Mouse (Mus musculus) hindbrain, embryonic 13.5 days (tissue): ENCODE measurements around the gene Ndufs1. TPM values are rescaled to one million over a fixed set of nuclear protein-coding genes. Genes with fewer than 3 reads are reported as not detected.
A peak's percentile ranks its signal among the peaks of the same experiment; 100 is the strongest.
"Not testable (repeated sequence)": the region's sequence is repeated elsewhere in the genome, so short reads cannot be mapped to it uniquely, and the experiment has no call there.

ENCODE experiments used
- ATAC-seq: fragments of 200-750 bp; cut with Nextera tagmentation; 2 replicates; pipeline ENCODE4 v1.8.0; 2017; ENCODE audit warnings: moderate TSS enrichment; ENCODE audit not compliant: low FRiP score
- H3K27ac ChIP-seq: fragments of 300-500 bp; sonication (generic); 2 replicates; pipeline ENCODE4 v1.5.1; 2015; ENCODE audit warnings: inconsistent platforms, mild to moderate bottlenecking, moderate library complexity
- H3K27me3 ChIP-seq: fragments of 300-500 bp; sonication (generic); 2 replicates; pipeline ENCODE4 v1.6.1; 2015; ENCODE audit warnings: mild to moderate bottlenecking, inconsistent platforms
- H3K36me3 ChIP-seq: fragments of 300-500 bp; sonication (generic); 2 replicates; pipeline ENCODE4 v1.6.1; 2015; ENCODE audit warnings: mild to moderate bottlenecking, inconsistent platforms
- H3K4me1 ChIP-seq: fragments of 300-500 bp; sonication (generic); replicated peaks from 2 replicates; pipeline ENCODE4 v1.6.1; 2015; ENCODE audit warnings: inconsistent platforms
- H3K4me2 ChIP-seq: fragments of 300-500 bp; sonication (generic); 2 replicates; pipeline ENCODE4 v1.6.1; 2015; ENCODE audit warnings: inconsistent platforms, mild to moderate bottlenecking, moderate library complexity
- H3K4me3 ChIP-seq: fragments of 300-500 bp; sonication (generic); 2 replicates; pipeline ENCODE4 v1.5.1; 2015; ENCODE audit warnings: mild to moderate bottlenecking, inconsistent platforms
- H3K9ac ChIP-seq: fragments of 300-500 bp; sonication (generic); 2 replicates; pipeline ENCODE4 v1.6.1; 2015; ENCODE audit warnings: mild to moderate bottlenecking, inconsistent platforms
- H3K9me3 ChIP-seq: fragments of 300-500 bp; sonication (generic); 2 replicates; pipeline ENCODE4 v1.6.1; 2016; ENCODE audit warnings: inconsistent platforms
- WGBS: fragments of 180-500 bp; shearing (Covaris S2); methylation state at CpG from one replicate; pipeline ENCODE4 v1.1.7; 2015; 5-methylcytosine and 5-hydroxymethylcytosine counted together
- polyA plus RNA-seq: library from polyadenylated mRNA; unstranded; fragments of >200 nt; fragmentation: Nextera tagmentation; extraction: Ambion mirVana; gene quantifications from 2 replicates; pipeline ENCODE4 v1.2.1, GENCODE M21; 2015

The Ndufs1 gene
- polyA plus RNA-seq, 1 experiment from 2014 or later, result 141 TPM

DNA sequence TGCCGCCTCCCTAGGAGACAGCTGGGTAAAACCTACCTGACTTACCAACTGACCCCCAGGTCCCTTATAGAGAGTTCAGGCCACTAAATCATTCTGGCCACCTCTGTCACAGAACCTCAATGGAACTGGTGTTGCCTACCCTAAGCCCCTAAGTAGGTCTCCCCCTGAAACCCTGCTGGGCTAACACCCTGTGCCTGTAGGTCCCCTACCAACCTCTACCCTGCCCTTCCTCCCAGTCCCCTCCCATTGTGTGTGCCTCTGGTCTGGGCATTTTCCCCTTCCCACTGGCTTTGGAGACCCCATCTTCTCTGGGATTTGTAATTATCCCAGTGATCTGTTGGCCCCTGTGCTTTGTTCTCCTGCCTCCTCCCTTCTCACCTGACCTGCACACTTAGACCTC, 26.8 kb upstream of the Ndufs1 start:
- Histone ChIP-seq H3K4me2 (no peak overlapping the region), H3K36me3 (no peaks in the 10 kb centered on the region; the same call in 1 of the 2 replicates), H3K9ac (peak overlapping the region; percentile 58), H3K4me1 (peaks cover 24% of the 10 kb centered on the region), H3K9me3 (peaks cover 10% of the 10 kb centered on the region; the same call in 1 of the 2 replicates), H3K4me3 (no peak overlapping the region), H3K27ac (peak overlapping the region; percentile 88), H3K27me3 (no peaks in the 10 kb centered on the region)
- ATAC-seq, result peak; percentile 62; the same call in 1 of the 2 replicates
- 79% methylated on average over 1 of the region's 1 CpGs for WGBS

DNA sequence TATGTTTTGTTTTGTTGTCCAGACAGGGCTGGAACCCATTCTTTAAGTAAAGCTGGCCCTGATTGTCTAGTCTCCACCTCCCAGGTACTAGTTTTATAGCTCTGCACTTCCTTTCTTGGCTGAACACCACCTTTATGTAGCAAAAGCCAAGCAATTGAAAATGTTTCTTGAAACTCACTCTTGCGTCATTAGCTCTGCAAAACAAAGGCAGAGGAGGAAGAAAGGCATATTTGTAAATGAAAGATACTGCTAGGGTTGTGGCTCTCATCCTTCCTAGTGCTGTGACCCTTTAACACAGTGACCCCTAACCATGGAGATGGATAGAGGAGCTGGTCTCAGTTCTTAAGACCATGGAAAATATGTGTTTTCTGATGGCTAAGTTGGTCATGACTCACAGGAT, 25.0 kb upstream of the Ndufs1 start:
- Histone ChIP-seq H3K4me2 (no peak overlapping the region), H3K4me1 (peaks cover 24% of the 10 kb centered on the region), H3K9ac (no peak overlapping the region), H3K36me3 (no peaks in the 10 kb centered on the region; the same call in 1 of the 2 replicates), H3K27ac (no peak overlapping the region), H3K4me3 (no peak overlapping the region), H3K9me3 (peaks cover 10% of the 10 kb centered on the region; the same call in 1 of the 2 replicates), H3K27me3 (no peaks in the 10 kb centered on the region)
- WGBS, result 61% methylated on average over 1 of the region's 1 CpGs
- ATAC-seq, result no peak

- Histone ChIP-seq H3K36me3 (no peaks in the 10 kb centered on the region; the same call in 1 of the 2 replicates), H3K9me3 (peaks cover 10% of the 10 kb centered on the region; the same call in 1 of the 2 replicates), H3K27me3 (no peaks in the 10 kb centered on the region), H3K4me3 (no peak overlapping the region), H3K4me1 (peaks cover 23% of the 10 kb centered on the region), H3K4me2 (no peak overlapping the region), H3K9ac (no peak overlapping the region), H3K27ac (no peak overlapping the region)
- ATAC-seq, result no peak
- 95% methylated on average over 18 of the region's 18 CpGs for WGBS
These were observed 23.7 kb upstream of the Ndufs1 start for GRCm38 (mm10) chr1:63200322-63200721.

- 96% methylated on average over 6 of the region's 6 CpGs for WGBS
- peaks cover 13% of the 10 kb centered on the region for H3K4me1 ChIP-seq
- H3K36me3 ChIP-seq, result no peaks in the 10 kb centered on the region; the same call in 1 of the 2 replicates
- no peak for ATAC-seq
- no peaks in the 10 kb centered on the region for H3K27me3 ChIP-seq
- no peak overlapping the region for H3K4me2 ChIP-seq
- no peak overlapping the region for H3K4me3 ChIP-seq
- H3K9ac ChIP-seq, result no peak overlapping the region
- peaks cover 10% of the 10 kb centered on the region; the same call in 1 of the 2 replicates for H3K9me3 ChIP-seq
- no peak overlapping the region for H3K27ac ChIP-seq
These were observed 22.8 kb upstream of the Ndufs1 start for GRCm38 (mm10) chr1:63199387-63199786.

DNA sequence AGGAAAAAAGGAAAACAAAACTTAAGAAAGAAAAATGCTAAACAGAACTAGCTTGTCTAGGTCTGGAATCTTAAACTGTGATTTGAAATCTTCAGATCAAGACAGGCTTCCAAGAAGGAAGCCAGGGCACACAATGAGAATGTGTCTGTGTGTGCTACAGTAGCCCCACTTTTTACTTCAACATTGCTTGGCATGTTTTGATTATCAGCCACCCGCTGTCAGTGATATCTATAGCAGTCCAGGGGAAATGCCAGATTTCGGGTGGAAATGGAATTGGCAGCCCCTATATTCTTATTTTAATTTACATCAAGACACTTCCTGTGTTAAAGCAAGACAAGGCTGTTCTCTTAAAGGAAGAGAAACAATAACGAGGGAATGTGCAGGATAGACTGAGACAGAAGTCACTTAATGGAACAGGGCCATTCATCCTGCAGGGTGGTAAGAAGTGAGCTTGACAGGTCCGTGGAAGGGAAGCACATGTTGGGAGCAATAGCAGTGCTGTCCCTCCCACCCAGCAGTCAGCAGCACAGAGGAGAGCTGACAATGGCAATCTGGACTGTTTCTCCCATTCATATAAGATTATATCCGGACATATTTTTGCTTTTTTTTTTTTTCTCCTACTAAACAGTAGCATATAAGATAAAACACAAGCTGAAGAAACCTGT, 19.3 kb upstream of the Ndufs1 start:
- H3K4me2 ChIP-seq, result no peak overlapping the region
- no peak overlapping the region for H3K27ac ChIP-seq
- no peak overlapping the region for H3K9ac ChIP-seq
- H3K4me1 ChIP-seq, result no peaks in the 10 kb centered on the region
- 68% methylated on average over 5 of the region's 5 CpGs for WGBS
- H3K9me3 ChIP-seq, result peaks cover 10% of the 10 kb centered on the region; the same call in 1 of the 2 replicates
- no peaks in the 10 kb centered on the region for H3K27me3 ChIP-seq
- no peak overlapping the region for H3K4me3 ChIP-seq
- no peak for ATAC-seq
- no peaks in the 10 kb centered on the region; the same call in 1 of the 2 replicates for H3K36me3 ChIP-seq

GRCm38 (mm10) chr1:63192306-63193065, 15.9 kb upstream of the Ndufs1 start:
- 91% methylated on average over 11 of the region's 11 CpGs for WGBS
- Histone ChIP-seq H3K4me1 (no peaks in the 10 kb centered on the region), H3K4me2 (no peak overlapping the region), H3K9me3 (no peaks in the 10 kb centered on the region), H3K27me3 (no peaks in the 10 kb centered on the region), H3K36me3 (no peaks in the 10 kb centered on the region), H3K9ac (no peak overlapping the region), H3K27ac (no peak overlapping the region), H3K4me3 (no peak overlapping the region)
- no peak for ATAC-seq

DNA sequence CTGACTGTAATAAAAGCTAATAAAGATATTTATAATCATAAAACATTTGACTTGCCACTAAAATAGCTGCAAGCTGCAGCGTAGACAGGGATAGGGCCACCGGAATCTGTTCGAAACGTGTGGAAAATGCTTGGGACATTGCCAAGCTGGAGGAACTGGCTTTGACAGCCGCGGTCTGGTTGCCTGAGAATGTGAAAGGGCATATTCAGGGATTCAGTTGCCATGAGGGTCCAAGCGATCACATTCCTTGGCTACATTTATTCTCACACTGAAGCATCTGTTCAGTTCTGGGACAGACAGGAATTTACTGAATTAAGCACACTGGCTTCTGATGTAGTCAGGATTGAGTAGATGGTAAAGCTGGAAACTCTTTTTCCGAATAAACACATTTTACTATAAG, 14.2 kb upstream of the Ndufs1 start:
- Histone ChIP-seq H3K36me3 (no peaks in the 10 kb centered on the region), H3K4me1 (no peaks in the 10 kb centered on the region), H3K4me2 (no peak overlapping the region), H3K9me3 (no peaks in the 10 kb centered on the region), H3K27ac (no peak overlapping the region), H3K9ac (no peak overlapping the region), H3K4me3 (no peak overlapping the region), H3K27me3 (no peaks in the 10 kb centered on the region)
- ATAC-seq, result no peak
- 66% methylated on average over 8 of the region's 8 CpGs for WGBS

- no peak overlapping the region for H3K4me3 ChIP-seq
- no peaks in the 10 kb centered on the region for H3K4me1 ChIP-seq
- no peaks in the 10 kb centered on the region for H3K9me3 ChIP-seq
- ATAC-seq, result no peak
- no peak overlapping the region for H3K27ac ChIP-seq
- H3K27me3 ChIP-seq, result no peaks in the 10 kb centered on the region
- H3K36me3 ChIP-seq, result no peaks in the 10 kb centered on the region
- H3K4me2 ChIP-seq, result no peak overlapping the region
- WGBS, result 94% methylated on average over 3 of the region's 3 CpGs
- no peak overlapping the region for H3K9ac ChIP-seq
These were observed 11.9 kb upstream of the Ndufs1 start for GRCm38 (mm10) chr1:63188536-63188935.

- H3K9ac ChIP-seq, H3K4me2 ChIP-seq, H3K4me3 ChIP-seq, H3K9me3 ChIP-seq, H3K36me3 ChIP-seq, H3K4me1 ChIP-seq, H3K27ac ChIP-seq, ATAC-seq, H3K27me3 ChIP-seq: not testable (repeated sequence)
- WGBS, result 98% methylated on average over 6 of the region's 6 CpGs
These were observed 8.8 kb upstream of the Ndufs1 start for GRCm38 (mm10) chr1:63185430-63185829.

DNA sequence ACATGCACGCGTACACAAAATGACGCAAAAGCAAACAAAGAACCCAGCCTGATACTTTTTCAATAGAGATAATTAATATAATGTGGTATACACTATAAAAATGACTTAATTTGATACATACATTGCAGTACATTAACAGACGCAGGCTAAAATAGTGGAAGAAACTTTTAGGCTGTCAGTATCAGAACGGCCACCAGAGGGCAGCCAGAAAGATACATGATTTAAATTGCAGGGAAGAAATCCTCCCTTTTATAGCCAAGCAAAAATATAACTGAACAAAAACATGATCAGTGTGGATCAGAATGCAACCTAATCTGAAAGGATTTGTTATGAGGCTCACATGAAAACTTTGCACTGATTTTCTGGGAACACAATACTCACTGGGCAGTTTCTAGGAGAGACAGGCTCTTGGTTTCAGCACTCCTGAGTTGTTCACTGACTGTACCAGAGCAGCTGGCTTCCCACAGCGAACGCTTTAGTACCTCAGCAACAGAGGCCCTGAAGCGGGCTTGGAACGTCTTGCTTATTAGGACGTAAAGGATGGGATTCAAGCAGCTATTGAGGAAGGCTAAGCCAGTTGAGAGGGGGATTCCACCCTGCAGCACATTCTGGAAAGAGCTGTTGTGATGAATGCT, 6.1 kb upstream of the Ndufs1 start:
- ATAC-seq, result no peak
- no peak overlapping the region for H3K4me2 ChIP-seq
- peaks cover 10% of the 10 kb centered on the region for H3K4me1 ChIP-seq
- no peaks in the 10 kb centered on the region for H3K27me3 ChIP-seq
- 65% methylated on average over 10 of the region's 10 CpGs for WGBS
- H3K36me3 ChIP-seq, result peaks cover 22% of the 10 kb centered on the region
- H3K4me3 ChIP-seq, result no peak overlapping the region
- 0 out of 2 replicates have a peak overlapping the region, but pooled peaks have one; percentile 52 for H3K27ac ChIP-seq
- H3K9ac ChIP-seq, result no peak overlapping the region
- no peaks in the 10 kb centered on the region for H3K9me3 ChIP-seq

- Histone ChIP-seq H3K9me3 (no peaks in the 10 kb centered on the region), H3K27me3 (no peaks in the 10 kb centered on the region), H3K36me3 (peaks cover 22% of the 10 kb centered on the region), H3K27ac (no peak overlapping the region), H3K4me1 (peaks cover 14% of the 10 kb centered on the region), H3K9ac (no peak overlapping the region), H3K4me3 (no peak overlapping the region), H3K4me2 (no peak overlapping the region)
- WGBS, result 82% methylated on average over 5 of the region's 5 CpGs
- ATAC-seq, result peak; percentile 13; the same call in 1 of the 2 replicates
These were observed 5.6 kb upstream of the Ndufs1 start for GRCm38 (mm10) chr1:63182212-63182611.

- no peak overlapping the region for H3K9ac ChIP-seq
- H3K27me3 ChIP-seq, result no peaks in the 10 kb centered on the region
- 98% methylated on average over 1 of the region's 1 CpGs for WGBS
- peaks cover 14% of the 10 kb centered on the region for H3K4me1 ChIP-seq
- H3K27ac ChIP-seq, result peak overlapping the region; percentile 58
- H3K4me2 ChIP-seq, result no peak overlapping the region
- H3K4me3 ChIP-seq, result no peak overlapping the region
- no peaks in the 10 kb centered on the region for H3K9me3 ChIP-seq
- no peak for ATAC-seq
- peaks cover 22% of the 10 kb centered on the region for H3K36me3 ChIP-seq
These were observed 4.8 kb upstream of the Ndufs1 start for GRCm38 (mm10) chr1:63181480-63181879.
